Mouse (Mus musculus): ENCODE results near the gene Gas7.

DNA sequence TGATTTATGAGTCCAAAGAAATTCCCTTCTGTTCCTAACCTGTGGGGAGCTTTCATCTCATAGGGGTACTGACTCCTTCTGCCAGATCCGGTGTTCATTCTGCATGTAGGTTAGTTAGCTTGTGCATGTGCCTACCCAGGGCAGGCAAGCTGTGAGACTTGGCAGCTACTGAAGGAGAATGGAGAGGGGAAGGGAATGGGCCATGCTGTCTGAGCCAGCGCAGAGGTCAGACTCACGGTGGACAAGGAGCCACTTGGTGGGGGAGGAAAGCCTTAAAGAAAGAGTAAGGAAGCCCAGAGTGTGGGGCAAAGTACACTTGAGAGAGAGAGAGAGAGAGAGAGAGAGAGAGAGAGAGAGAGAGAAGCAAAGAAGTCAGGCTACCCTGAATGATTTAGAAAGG is 101.1 kb downstream of the Gas7 start:
- TF ChIP-seq POLR2A (IDR thresholded peaks at IDR 0.05; ENCODE audit: low read depth, low read length) = no peak
- no peak for TF ChIP-seq CTCF (IDR thresholded peaks at IDR 0.05; ENCODE audit: extremely low read depth, insufficient read length, insufficient replicate concordance, low read depth, low read length)
